10 mouse cellular contexts compared by ENCODE assay signal in genomic region chr4:102420794-102421397, GRCm38 (mm10).
DNase-seq lines count a peak whose midpoint lies in the region; ATAC-seq lines count a peak whose summit lies in the region.
"Had no signal": no experiment of that assay in that cellular context is flagged by ENCODE, and none has a peak within 500 bp of the region (broad histone marks: within the 10 kb centered on the region; RNA-seq: fewer than 3 reads in every experiment).

No protein-coding gene starts in this region.

- 27% methylated on average over 11 of the region's 11 CpGs for WGBS in embryonic facial prominence, embryonic 13.5 days
- WGBS in hindbrain, embryonic 15.5 days = 16% methylated on average over 11 of the region's 11 CpGs
- 20% methylated on average over 11 of the region's 11 CpGs for WGBS in neural tube, embryonic 12.5 days

- no peak overlapping the region for H3K9ac ChIP-seq in embryonic facial prominence, embryonic 13.5 days
- H3K9ac ChIP-seq in hindbrain, embryonic 15.5 days = peak overlapping the region; percentile 6; the same call in 1 of the 2 replicates
- H3K9ac ChIP-seq in neural tube, embryonic 12.5 days = peak overlapping the region; percentile 13; the same call in 1 of the 2 replicates
- H3K9ac ChIP-seq: liver, postnatal 0 days had no signal

- H3K4me2 ChIP-seq in embryonic facial prominence, embryonic 13.5 days = peak overlapping the region; percentile 47
- H3K4me2 ChIP-seq in hindbrain, embryonic 15.5 days = peak overlapping the region; percentile 65
- peak overlapping the region; percentile 49 for H3K4me2 ChIP-seq in neural tube, embryonic 12.5 days (replicated peaks)

- peaks cover 15% of the 10 kb centered on the region; the same call in 1 of the 2 replicates for H3K4me1 ChIP-seq in embryonic facial prominence, embryonic 13.5 days
- H3K4me1 ChIP-seq in hindbrain, embryonic 15.5 days (replicated peaks) = peaks cover 15% of the 10 kb centered on the region
- H3K4me1 ChIP-seq in neural tube, embryonic 12.5 days = peaks cover 12% of the 10 kb centered on the region

- intact Hi-C loops in left cerebral cortex, postnatal 14 days (cut with DNase I) = no loop called here

- no peaks in the 10 kb centered on the region for H3K9me3 ChIP-seq in embryonic facial prominence, embryonic 13.5 days
- H3K9me3 ChIP-seq in hindbrain, embryonic 15.5 days = no peaks in the 10 kb centered on the region
- no peaks in the 10 kb centered on the region for H3K9me3 ChIP-seq in neural tube, embryonic 12.5 days
- H3K9me3 ChIP-seq: heart, embryonic 10.5 days had no signal

- H3K27ac ChIP-seq in embryonic facial prominence, embryonic 13.5 days = peak overlapping the region; percentile 45
- H3K27ac ChIP-seq in hindbrain, embryonic 15.5 days (replicated peaks) = peak overlapping the region; percentile 67
- no peak overlapping the region for H3K27ac ChIP-seq in neural tube, embryonic 12.5 days
- H3K27ac ChIP-seq: heart, embryonic 10.5 days had no signal

- H3K27me3 ChIP-seq in embryonic facial prominence, embryonic 13.5 days = no peaks in the 10 kb centered on the region
- H3K27me3 ChIP-seq in hindbrain, embryonic 15.5 days = no peaks in the 10 kb centered on the region
- H3K27me3 ChIP-seq in neural tube, embryonic 12.5 days (replicated peaks) = no peaks in the 10 kb centered on the region

- ATAC-seq in embryonic facial prominence, embryonic 13.5 days (ENCODE audit: insufficient number of reproducible peaks, insufficient read depth, low FRiP score, low TSS enrichment, low read depth) = no peak
- no peak for ATAC-seq in hindbrain, embryonic 15.5 days (ENCODE audit: low FRiP score, low read depth)
- no peak for ATAC-seq in neural tube, embryonic 12.5 days (ENCODE audit: low FRiP score, low read depth)
- no peak for ATAC-seq in CD4-positive, CD25-positive, alpha-beta regulatory T cell, adult 4 months
- ATAC-seq: liver, postnatal 0 days had no signal

- H3K4me3 ChIP-seq in embryonic facial prominence, embryonic 13.5 days = peak overlapping the region; percentile 19; the same call in 1 of the 2 replicates
- peak overlapping the region; percentile 38 for H3K4me3 ChIP-seq in hindbrain, embryonic 15.5 days
- no peak overlapping the region for H3K4me3 ChIP-seq in neural tube, embryonic 12.5 days
- H3K4me3 ChIP-seq: heart, embryonic 10.5 days had no signal

- H3K36me3 ChIP-seq in embryonic facial prominence, embryonic 13.5 days = no peaks in the 10 kb centered on the region
- H3K36me3 ChIP-seq in hindbrain, embryonic 15.5 days = no peaks in the 10 kb centered on the region
- no peaks in the 10 kb centered on the region for H3K36me3 ChIP-seq in neural tube, embryonic 12.5 days
- H3K36me3 ChIP-seq: heart, embryonic 10.5 days had no signal

- DNase-seq in heart, adult 11 months = peak; percentile 40
- no peak for DNase-seq in heart, adult 9 months (ENCODE audit: low spot score in 2 of 2)
- no peak for DNase-seq in left cerebral cortex, postnatal 14 days (ENCODE audit: low spot score in 2 of 2)
- DNase-seq in cerebellum, adult 8-10 months = no peak
- DNase-seq: liver, postnatal 0 days had no signal
